Mouse (Mus musculus) urinary bladder, postnatal 36 days (tissue): ENCODE measurements around the gene Krtap14.

Source experiments
- DNase-seq, 2 experiments: peaks; one replicate each; pipeline ENCODE4 v3.0.0; 2022; ENCODE audit warnings: low spot score in 2 of 2, mixed read lengths in 1 of 2

The Krtap14 gene

DNA sequence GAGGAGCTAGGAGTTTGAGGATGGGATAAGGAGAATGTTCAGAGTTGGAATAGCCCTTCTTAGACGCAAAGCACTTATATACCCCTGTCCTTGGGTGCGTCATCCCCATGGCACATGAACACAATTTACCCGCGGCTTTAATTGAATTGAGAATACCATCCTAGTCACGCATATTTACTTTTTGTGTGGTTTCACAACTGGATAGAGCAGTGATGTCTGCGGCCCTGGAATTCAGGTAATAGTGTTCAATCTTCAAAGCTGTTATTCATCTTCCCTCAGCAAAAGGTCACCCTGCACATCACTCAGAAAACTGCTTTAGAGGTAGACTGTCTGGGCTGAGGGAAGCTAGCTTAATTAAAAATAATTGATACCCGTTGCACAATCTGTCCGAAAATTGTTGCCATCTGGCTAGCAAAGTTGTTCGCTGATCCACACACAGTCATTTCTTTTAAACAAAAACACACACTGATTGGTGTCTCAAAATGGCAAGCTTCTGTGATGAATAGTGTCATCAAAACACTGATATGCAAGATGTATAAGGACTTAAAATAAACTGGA lies at the start of gene Krtap14:
Gene Krtap14, minus strand, starts transcription at position 51 of the 558 bp plus-strand sequence.
- no peak for DNase-seq

DNA sequence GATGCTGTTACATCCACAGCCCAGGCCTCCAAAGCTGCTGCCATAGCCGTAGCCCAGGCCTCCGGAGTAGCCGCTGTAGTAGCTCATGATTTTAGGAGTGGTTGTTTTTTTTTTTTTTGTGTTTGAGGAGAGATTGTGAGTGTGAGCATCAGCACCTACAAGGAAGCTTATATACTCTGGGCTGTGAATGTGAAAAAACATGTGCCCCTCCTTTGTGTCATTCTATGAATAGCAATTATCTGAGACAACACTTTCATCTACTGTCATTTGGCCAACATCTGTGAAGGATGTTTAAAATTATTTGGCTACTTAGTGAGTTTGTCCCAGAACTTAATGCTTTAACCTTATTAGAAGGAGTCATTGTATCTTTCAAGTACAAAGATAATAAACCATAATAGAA lies 48.2 kb upstream of the Krtap14 start, which contains the start of gene Krtap19-2:
Gene Krtap19-2, minus strand, starts transcription at position 101 of the 400 bp plus-strand sequence.
- no peak for DNase-seq

DNA sequence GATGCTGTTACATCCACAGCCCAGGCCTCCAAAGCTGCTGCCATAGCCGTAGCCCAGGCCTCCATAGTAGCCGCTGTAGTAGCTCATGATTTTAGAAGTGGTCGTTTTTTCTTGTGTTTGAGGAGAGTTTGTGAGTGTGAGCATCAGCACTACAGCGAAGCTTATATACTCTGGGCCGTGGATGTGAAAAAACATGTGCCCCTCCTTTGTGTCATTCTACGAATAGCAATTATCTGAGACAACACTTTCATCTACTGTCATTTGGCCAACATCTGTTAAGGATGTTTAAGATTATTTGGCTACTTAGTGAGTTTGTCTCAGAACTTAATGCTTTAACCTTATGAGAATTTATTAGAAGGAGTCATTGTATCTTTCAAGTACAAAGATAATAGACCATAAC lies 43.4 kb upstream of the Krtap14 start, which contains the start of gene Krtap19-1:
Gene Krtap19-1, minus strand, starts transcription at position 101 of the 400 bp plus-strand sequence.
- no peak for DNase-seq

DNA sequence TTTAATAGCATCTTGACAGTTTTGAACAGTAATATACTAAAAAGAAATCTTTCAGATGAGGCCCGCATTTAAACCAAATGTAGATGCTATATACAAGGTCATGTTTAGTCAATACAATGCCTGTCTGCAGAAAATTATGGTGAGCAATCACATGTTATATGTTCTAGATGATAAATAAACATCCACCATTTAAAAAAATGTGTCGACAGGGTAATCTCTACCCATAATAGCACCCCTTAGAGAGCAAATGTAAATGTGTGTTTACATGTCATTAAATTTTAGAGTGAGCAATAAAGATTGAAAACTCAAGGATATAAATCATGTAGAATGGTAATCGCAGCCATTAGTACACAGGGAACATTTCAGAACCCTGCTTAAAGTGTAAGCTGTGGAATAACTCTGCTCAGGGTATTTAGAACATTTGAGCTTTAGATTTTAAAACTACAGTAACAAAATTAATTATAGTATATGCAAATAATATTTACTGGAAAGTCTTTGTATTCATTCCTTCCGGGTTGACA lies 39.0 kb upstream of the Krtap14 start:
- no peak for DNase-seq

DNA sequence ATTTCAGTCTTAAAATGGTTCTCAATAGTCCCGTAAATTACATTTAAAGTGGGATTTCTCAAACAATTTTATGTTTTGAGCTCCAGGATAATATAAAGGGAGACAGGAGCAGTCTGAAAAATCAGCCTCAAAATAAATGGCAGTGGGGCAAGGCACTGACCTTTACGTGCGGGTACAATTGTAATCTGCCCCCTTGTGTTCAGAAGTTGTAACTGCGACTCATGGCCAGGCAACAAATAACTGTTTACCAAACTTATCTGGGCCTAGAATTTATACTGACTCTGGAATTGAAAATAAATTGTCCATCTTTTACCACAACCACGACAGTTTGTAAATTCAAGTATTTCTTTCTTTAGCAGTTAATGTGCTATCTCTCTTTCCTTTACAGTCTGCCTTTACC lies 25.5 kb upstream of the Krtap14 start:
- DNase-seq: no peak

DNA sequence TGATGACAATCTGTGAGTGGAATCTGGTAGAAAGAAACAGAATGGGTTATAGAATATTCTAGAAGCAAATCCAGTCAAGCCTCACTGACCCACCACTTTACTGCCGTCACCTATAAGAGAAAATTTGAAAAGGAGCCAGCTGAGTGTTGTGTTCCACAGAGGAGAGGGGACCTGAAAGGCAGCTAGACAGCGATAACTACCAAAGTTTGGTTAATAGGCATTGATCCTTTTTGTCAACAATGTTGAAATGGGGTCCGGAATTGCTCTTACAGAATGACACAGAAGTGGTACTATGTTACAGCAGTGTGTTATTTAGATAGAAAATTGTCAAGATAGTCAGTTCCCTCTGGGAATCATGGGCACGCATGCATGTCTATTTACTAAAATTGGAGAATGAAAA lies 22.6 kb upstream of the Krtap14 start:
- DNase-seq: no peak

DNA sequence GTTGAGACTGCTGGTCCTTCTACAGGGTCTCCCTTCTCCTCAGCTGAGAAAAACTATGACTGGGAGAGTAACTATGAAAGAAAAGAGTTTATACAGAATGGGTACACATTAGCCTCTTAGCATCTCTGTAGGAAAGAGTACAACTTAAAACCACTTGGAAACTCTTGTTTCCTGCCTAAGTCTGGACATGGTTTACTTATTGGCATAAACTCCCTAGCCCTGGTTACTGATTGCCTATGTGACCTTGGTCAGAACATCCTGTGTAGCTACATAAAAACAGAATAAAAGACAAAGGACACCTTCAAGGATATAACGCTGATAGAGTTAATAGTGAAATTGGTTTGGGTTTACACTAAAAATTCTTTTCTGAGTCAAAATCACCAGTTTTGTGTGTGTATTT lies 21.4 kb upstream of the Krtap14 start:
- DNase-seq: no peak

DNA sequence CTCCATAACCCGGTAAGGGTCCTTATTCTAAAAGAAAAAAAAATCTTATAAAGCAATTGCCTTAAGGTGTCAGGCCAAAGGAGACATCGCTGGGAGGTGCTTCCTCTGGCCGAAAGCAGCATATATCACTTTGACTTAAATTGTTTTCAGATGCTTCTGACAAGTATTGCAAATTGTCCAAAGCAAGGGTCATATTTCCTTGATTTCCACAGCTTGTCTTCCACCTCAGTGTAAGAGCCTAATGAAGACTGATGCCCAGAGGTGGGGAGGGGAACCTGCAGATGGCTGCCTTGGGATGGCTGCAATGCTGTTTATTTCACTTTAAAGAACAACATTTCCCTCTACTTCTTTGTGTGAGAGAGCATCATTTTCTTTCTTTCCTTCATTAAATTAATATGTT lies 1.0 kb upstream of the Krtap14 start:
- DNase-seq: no peak

DNA sequence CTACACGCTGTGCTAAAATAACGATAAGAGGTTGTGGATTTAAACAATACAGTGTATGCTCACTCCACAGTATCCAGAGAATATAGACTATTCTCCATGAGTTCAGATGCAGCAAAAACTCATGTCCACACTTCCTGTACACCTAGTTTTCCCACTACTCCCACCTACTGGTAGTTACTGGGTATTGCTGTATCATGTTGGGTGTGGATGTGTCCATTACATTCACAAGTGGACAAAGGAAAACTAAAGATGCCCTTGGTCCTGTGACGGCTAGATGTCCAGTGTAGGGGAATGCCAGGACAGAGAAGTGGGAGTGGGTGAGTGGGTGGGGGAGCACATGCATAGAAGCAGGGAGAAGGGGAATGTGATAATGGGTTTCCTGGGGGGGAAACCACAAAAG lies 2.2 kb downstream of the Krtap14 start:
- no peak for DNase-seq

DNA sequence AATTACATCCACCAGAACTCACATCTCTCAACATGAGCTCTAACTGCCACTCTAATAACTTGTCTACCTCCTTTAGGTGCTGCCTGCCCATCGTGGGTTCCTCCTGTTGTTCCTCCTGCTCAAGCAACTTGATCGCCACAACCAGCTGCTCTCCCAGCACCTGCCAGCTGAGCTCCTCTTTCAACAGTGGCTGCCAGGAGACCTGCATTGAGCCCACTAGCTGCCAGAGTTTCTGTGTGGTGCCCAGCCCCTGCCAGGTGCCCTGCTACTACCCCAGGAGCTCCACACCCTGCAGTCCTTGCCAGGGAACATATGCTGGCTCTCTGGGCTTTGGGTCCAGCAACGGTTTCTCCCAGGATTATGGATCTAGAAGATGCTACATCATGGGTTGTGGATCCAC lies 5.9 kb downstream of the Krtap14 start, which contains the start of gene Krtap15:
Gene Krtap15, plus strand, starts transcription at position 150 of the 400 bp plus-strand sequence.
- no peak for DNase-seq

DNA sequence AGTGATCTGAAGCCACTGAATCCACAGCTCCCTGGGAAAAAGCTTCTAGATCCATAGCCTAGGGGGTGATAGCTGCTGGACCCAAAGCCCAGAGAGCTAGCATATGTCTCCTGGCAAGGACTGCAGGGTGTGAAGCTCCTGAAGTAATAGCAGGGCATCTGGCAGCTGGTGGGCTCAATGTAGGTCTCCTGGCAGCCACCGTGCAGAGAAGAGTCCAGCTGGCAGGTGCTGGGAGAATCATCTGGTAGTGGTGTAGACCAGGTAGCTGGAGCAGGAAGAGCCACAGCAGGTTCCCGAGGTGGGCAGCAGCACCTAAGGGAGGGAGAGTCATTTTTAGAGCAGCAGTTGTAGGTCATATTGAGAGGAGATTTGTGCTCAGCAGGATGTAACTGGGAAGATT lies 14.1 kb downstream of the Krtap14 start, which contains the start of gene Gm20741:
Gene Gm20741, minus strand, starts transcription at position 394 of the 400 bp plus-strand sequence.
- no peak for DNase-seq

DNA sequence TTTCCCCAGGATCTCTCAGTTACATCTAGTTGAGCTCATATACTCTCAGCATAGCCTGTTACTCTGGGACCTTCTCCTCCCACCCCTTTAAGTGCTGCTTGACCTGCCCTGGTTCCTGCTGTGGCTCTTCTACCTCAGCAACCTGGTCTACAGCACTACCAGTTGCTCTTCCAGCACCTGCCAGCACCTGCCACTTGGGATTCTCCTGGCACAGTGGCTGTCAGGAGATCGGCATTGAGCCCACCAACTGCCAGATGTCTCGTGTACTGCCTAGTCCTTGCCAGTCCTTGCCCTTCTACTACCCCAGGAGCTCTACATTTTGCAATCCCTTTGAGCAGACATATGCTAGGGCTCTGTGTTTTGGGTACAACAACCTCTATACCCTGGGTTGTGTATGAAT lies 39.2 kb downstream of the Krtap14 start:
- no peak for DNase-seq

DNA sequence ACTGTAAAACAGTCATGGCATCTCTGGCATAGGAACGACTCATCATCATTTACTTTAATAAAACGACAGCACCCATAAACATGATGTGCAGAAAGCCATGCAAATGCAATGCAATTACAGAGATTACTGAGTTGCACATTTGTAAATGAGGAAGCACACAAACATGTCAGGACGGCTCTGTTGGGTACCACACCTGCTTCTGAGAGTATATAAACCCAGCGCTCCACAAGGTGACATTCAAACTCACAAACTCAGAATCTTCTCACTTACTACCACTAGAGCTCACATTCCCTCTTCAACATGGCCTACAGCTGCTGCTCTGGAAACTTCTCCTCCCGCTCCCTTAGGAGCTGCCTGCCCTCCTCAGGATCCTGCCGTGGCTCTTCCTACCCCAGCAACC lies 48.3 kb downstream of the Krtap14 start, which contains the start of gene Gm5965:
Gene Gm5965, plus strand, starts transcription at position 301 of the 400 bp plus-strand sequence.
- DNase-seq: no peak

DNA sequence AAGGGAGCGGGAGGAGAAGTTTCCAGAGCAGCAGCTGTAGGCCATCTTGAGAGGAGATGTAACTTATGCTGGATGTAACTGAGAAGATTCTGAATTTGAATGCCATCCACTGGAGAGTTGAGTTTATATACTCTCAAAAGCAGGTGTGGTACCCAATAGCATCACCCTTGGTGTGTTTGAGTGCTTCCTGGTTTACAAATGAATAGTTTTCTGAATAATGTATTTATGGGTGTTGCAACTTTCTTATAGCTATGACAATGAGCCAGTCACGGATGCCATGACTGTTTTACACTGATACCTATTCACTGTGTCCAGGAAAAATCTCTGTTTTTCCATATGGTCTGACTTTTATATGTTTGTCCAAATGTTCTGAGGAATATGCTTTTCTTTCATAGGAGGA lies 51.8 kb downstream of the Krtap14 start, which contains the start of gene 2310057N15Rik:
Gene 2310057N15Rik, minus strand, starts transcription at position 101 of the 400 bp plus-strand sequence.
- DNase-seq: no peak
